Comparison of ENCODE assay signal across 8 mouse cellular contexts in the genomic region with DNA sequence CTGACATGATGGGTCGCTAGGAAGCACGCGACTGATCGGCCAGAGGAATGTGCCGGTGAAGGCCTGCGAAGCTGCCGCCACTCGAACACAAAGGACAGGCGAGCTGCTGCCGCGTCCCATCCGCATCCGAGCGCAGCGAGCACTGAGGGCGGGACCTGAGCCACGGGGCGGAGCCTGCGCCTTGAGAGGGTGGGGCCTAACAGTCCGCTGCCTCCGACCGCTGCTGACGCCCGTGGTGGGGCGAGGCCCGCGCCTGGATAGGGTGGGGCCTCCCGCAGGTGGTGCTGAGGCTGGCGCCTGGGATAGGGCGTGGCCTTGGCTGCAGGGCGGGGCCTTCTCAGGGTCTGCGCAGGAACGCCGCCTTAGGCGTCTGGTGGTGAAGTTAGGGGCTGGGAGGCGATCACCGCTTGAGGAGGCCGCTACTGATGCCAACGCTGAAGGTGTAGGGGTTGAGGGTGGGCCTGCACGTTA. TPM values are rescaled to one million over a fixed set of nuclear protein-coding genes. Genes with fewer than 3 reads are reported as not detected.
DNase-seq lines count a peak whose midpoint lies in the region; ATAC-seq and TF ChIP-seq lines count a peak whose summit lies in the region.

A gene (minus strand): TSS at position 147 of the 471 bp plus-strand sequence.

- peak; percentile 92 to 97 for DNase-seq in gastrocnemius, adult 8-10 months (ENCODE audit: low spot score in 2 of 2)
- peak; percentile 79 for DNase-seq in hindlimb bud, embryonic 11.5 days (ENCODE audit: extremely low spot score, low read depth, low spot score)
- peak; percentile 89 to 97 for DNase-seq in left cerebral cortex, adult 8-10 months (ENCODE audit: low spot score in 2 of 2)
- DNase-seq in right cerebral cortex, postnatal 10 days (ENCODE audit: low spot score in 2 of 2): peak; percentile 97
- peak; percentile 91 for DNase-seq in urinary bladder, postnatal 25 days (ENCODE audit: low spot score)

- peak; percentile 91 for TF ChIP-seq POLR2A in cortical plate, adult 2 months (IDR thresholded peaks at IDR 0.05; ENCODE audit: extremely low read depth, insufficient read depth, low read length)

- no peak for TF ChIP-seq CTCF in cortical plate, adult 2 months (IDR thresholded peaks at IDR 0.05; ENCODE audit: extremely low read depth, insufficient read depth, low read length)

- peak; percentile 86 for ATAC-seq in activated CD4-positive, CD25-positive, alpha-beta regulatory T cell, adult 4 months

- H3K4me3 ChIP-seq in cortical plate, adult 2 months (ENCODE audit: insufficient read depth, low read length): peak within 1 kb of the TSS; percentile 80
- peak within 1 kb of the TSS; percentile 99 for H3K4me3 ChIP-seq in megakaryocyte, embryonic 14.5 days (replicated peaks)

- H3K9me3 ChIP-seq in megakaryocyte, embryonic 14.5 days: no peaks in the 10 kb centered on the region

- no peaks in the 10 kb centered on the region for H3K4me1 ChIP-seq in cortical plate, adult 2 months (ENCODE audit: control insufficient read depth, insufficient read depth, low read length)
- peaks cover 39% of the 10 kb centered on the region for H3K4me1 ChIP-seq in megakaryocyte, embryonic 14.5 days

- H3K36me3 ChIP-seq in megakaryocyte, embryonic 14.5 days (replicated peaks; ENCODE audit: low read length): peaks cover 26% of the 10 kb centered on the region

- H3K27ac ChIP-seq in cortical plate, adult 2 months (ENCODE audit: insufficient read depth, low read length): peak within 1 kb of the TSS; percentile 88

- H3K27me3 ChIP-seq in megakaryocyte, embryonic 14.5 days (replicated peaks): no peaks in the 10 kb centered on the region

RNA-seq across cellular contexts. Expression of the gene that starts here (rescaled TPM):
- polyA plus RNA-seq in activated CD4-positive, CD25-positive, alpha-beta regulatory T cell, adult 4 months (2017; shearing (Covaris generic)): 10 to 100 TPM; 51.8 to 54.2 TPM
- 65.9 and 67.2 TPM in 2 replicates for polyA plus RNA-seq in cortical plate, adult 2 months (2012; rRNA removed)
- 10 to 100 TPM in 2 of 4 experiments, 1 to 10 TPM in 2; 9.1 to 13.0 (median 11.0) TPM for total RNA-seq in gastrocnemius, adult 8-10 months (2022)
- total RNA-seq in left cerebral cortex, adult 8-10 months (2022): 10 to 100 TPM; 37.3 to 49.1 (median 43.7) TPM
- 12.2 and 13.2 TPM in 2 replicates for polyA plus RNA-seq in megakaryocyte, embryonic 14.5 days (2012; ENCODE audit: insufficient read depth, low replicate concordance)

Comparison
In these comparisons a context has a peak if more than half of its experiments do, and no peak if none do; other contexts are left out.
1. Peak in every context shown above with its lines: DNase-seq, ATAC-seq, H3K4me3 ChIP-seq and H3K27ac ChIP-seq.